Mouse (Mus musculus): ENCODE data around the gene Sipa1l1. TPM values are rescaled to one million over a fixed set of nuclear protein-coding genes. Genes with fewer than 3 reads are reported as not detected.

Gene Sipa1l1
- total and polyA plus RNA-seq, 3 experiments = 141 to 365 (median 161) TPM

DNA sequence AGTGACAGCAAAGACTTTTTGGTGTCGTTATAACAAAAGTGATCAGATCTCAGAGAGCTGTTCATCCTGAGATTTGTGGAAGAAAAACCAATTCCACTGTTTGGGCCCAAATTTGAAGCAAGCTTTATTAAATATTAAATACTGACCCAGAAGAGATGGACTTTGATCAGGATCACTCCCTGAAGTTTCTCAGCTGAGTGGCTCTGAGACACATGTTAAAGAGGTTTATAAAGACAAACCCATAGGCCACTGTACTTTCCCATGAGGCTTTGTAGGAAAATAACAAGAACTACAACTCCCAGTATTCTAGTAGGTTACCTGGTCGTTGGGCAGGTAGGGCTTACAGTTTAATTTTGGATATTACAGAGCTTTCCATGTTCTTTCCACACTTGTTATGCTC, 127.2 kb downstream of the Sipa1l1 start:
- H3K9me3 ChIP-seq (replicated peaks) = no peaks in the 10 kb centered on the region
- DNase-seq (ENCODE audit: low spot score) = no peak
- H3K4me3 ChIP-seq (ENCODE audit: low read depth, low read length) = no peak overlapping the region
- no peak for ATAC-seq (ENCODE audit: extremely low read depth, insufficient number of reproducible peaks, low FRiP score, poor library complexity, severe bottlenecking)
- TF ChIP-seq POLR2AphosphoS5 (IDR thresholded peaks at IDR 0.05; ENCODE audit: insufficient replicate concordance, low read depth, low read length) (no peak), GATA1 (IDR thresholded peaks at IDR 0.05; ENCODE audit: borderline replicate concordance, low read length) (no peak), GATA2 (IDR thresholded peaks at IDR 0.05; ENCODE audit: borderline replicate concordance, low read depth, low read length) (no peak), CTCF (IDR thresholded peaks at IDR 0.05; ENCODE audit: low read depth, low read length) (no peak), TAL1 (conservative IDR thresholded peaks at IDR 0.05; ENCODE audit: low read depth, low read length) (no peak)
- peaks cover 40% of the 10 kb centered on the region for H3K4me1 ChIP-seq (ENCODE audit: insufficient read depth, low read depth, low read length)
- H3K36me3 ChIP-seq (replicated peaks) = peaks cover 75% of the 10 kb centered on the region
- no peaks in the 10 kb centered on the region for H3K27me3 ChIP-seq (ENCODE audit: insufficient read depth, low read length)

GRCm38 (mm10) chr12:82297196-82297595, 128.1 kb downstream of the Sipa1l1 start:
- H3K36me3 ChIP-seq (replicated peaks) = peaks cover 73% of the 10 kb centered on the region
- no peak for ATAC-seq (ENCODE audit: extremely low read depth, insufficient number of reproducible peaks, low FRiP score, poor library complexity, severe bottlenecking)
- TF ChIP-seq TAL1 (conservative IDR thresholded peaks at IDR 0.05; ENCODE audit: low read depth, low read length) (no peak), CTCF (IDR thresholded peaks at IDR 0.05; ENCODE audit: low read depth, low read length) (no peak), GATA1 (IDR thresholded peaks at IDR 0.05; ENCODE audit: borderline replicate concordance, low read length) (no peak), GATA2 (IDR thresholded peaks at IDR 0.05; ENCODE audit: borderline replicate concordance, low read depth, low read length) (no peak), POLR2AphosphoS5 (IDR thresholded peaks at IDR 0.05; ENCODE audit: insufficient replicate concordance, low read depth, low read length) (no peak)
- no peaks in the 10 kb centered on the region for H3K9me3 ChIP-seq (replicated peaks)
- no peaks in the 10 kb centered on the region for H3K27me3 ChIP-seq (ENCODE audit: insufficient read depth, low read length)
- H3K4me3 ChIP-seq (ENCODE audit: low read depth, low read length) = no peak overlapping the region
- DNase-seq (ENCODE audit: low spot score) = no peak
- H3K4me1 ChIP-seq (ENCODE audit: insufficient read depth, low read depth, low read length) = peaks cover 41% of the 10 kb centered on the region

DNA sequence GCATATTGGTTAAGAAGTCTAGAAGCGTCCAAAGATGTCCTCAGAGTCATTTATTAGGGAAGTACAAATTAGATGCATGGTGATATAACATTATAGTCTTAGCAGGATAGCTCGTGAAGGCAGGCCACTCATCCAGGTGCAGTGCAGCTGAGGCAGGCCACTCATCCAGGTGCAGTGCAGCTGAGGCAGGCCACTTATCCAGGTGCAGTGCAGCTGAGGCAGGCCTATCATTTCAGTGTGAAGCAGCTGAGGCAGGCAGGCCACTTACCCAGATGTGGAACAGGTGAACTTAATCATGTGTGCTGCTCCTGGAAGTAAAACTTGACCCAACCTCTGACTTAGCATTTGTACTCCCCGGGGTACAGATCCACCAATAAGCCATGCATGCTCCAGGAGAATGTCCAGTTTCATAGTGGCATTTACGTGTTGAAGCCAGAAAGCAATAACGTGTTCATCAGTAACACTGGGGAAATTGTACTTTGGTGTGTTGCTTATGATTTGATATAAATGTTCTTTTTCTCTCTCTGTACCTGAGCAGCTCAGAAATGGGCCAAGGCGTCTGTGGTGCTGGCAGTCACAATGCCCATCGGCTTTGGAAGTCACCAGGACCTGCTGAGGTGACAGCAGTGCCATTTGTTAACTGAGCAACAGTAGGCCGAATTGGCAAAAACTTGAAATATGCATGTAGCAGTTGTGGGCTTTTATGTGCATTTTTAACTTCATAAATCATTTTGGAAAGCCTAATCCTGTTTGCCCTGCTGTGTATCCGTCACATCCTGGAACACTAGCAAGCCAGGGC, 129.7 kb downstream of the Sipa1l1 start:
- no peaks in the 10 kb centered on the region for H3K27me3 ChIP-seq (ENCODE audit: insufficient read depth, low read length)
- H3K36me3 ChIP-seq (replicated peaks) = peaks cover 79% of the 10 kb centered on the region
- no peak for ATAC-seq (ENCODE audit: extremely low read depth, insufficient number of reproducible peaks, low FRiP score, poor library complexity, severe bottlenecking)
- no peaks in the 10 kb centered on the region for H3K9me3 ChIP-seq (replicated peaks)
- no peak for DNase-seq (ENCODE audit: low spot score)
- peaks cover 39% of the 10 kb centered on the region for H3K4me1 ChIP-seq (ENCODE audit: insufficient read depth, low read depth, low read length)
- H3K4me3 ChIP-seq (ENCODE audit: low read depth, low read length) = no peak overlapping the region
- TF ChIP-seq GATA1 (IDR thresholded peaks at IDR 0.05; ENCODE audit: borderline replicate concordance, low read length) = no peak
- TF ChIP-seq CTCF (IDR thresholded peaks at IDR 0.05; ENCODE audit: low read depth, low read length) = no peak
- TF ChIP-seq TAL1 (conservative IDR thresholded peaks at IDR 0.05; ENCODE audit: low read depth, low read length) = no peak
- TF ChIP-seq GATA2 (IDR thresholded peaks at IDR 0.05; ENCODE audit: borderline replicate concordance, low read depth, low read length) = no peak
- TF ChIP-seq POLR2AphosphoS5 (IDR thresholded peaks at IDR 0.05; ENCODE audit: insufficient replicate concordance, low read depth, low read length) = no peak

- H3K27me3 ChIP-seq (ENCODE audit: insufficient read depth, low read length) = no peaks in the 10 kb centered on the region
- DNase-seq (ENCODE audit: low spot score) = no peak
- H3K4me3 ChIP-seq (ENCODE audit: low read depth, low read length) = no peak overlapping the region
- H3K36me3 ChIP-seq (replicated peaks) = peaks cover 70% of the 10 kb centered on the region
- peaks cover 38% of the 10 kb centered on the region for H3K4me1 ChIP-seq (ENCODE audit: insufficient read depth, low read depth, low read length)
- TF ChIP-seq POLR2AphosphoS5 (IDR thresholded peaks at IDR 0.05; ENCODE audit: insufficient replicate concordance, low read depth, low read length) (no peak), GATA2 (IDR thresholded peaks at IDR 0.05; ENCODE audit: borderline replicate concordance, low read depth, low read length) (no peak), CTCF (IDR thresholded peaks at IDR 0.05; ENCODE audit: low read depth, low read length) (no peak), GATA1 (IDR thresholded peaks at IDR 0.05; ENCODE audit: borderline replicate concordance, low read length) (no peak)
- H3K9me3 ChIP-seq (replicated peaks) = no peaks in the 10 kb centered on the region
- ATAC-seq (ENCODE audit: extremely low read depth, insufficient number of reproducible peaks, low FRiP score, poor library complexity, severe bottlenecking) = no peak
Measured at GRCm38 (mm10) chr12:82304140-82304539, 135.0 kb downstream of the Sipa1l1 start.

GRCm38 (mm10) chr12:82306035-82306434, 136.9 kb downstream of the Sipa1l1 start:
- Histone ChIP-seq H3K36me3 (replicated peaks) (peaks cover 79% of the 10 kb centered on the region), H3K9me3 (replicated peaks) (no peaks in the 10 kb centered on the region), H3K4me3 (ENCODE audit: low read depth, low read length) (no peak overlapping the region), H3K27me3 (ENCODE audit: insufficient read depth, low read length) (no peaks in the 10 kb centered on the region), H3K4me1 (ENCODE audit: insufficient read depth, low read depth, low read length) (peaks cover 36% of the 10 kb centered on the region)
- DNase-seq (ENCODE audit: low spot score) (no peak), ATAC-seq (ENCODE audit: extremely low read depth, insufficient number of reproducible peaks, low FRiP score, poor library complexity, severe bottlenecking) (no peak)
- TF ChIP-seq POLR2AphosphoS5 (IDR thresholded peaks at IDR 0.05; ENCODE audit: insufficient replicate concordance, low read depth, low read length) (no peak), GATA1 (IDR thresholded peaks at IDR 0.05; ENCODE audit: borderline replicate concordance, low read length) (no peak), GATA2 (IDR thresholded peaks at IDR 0.05; ENCODE audit: borderline replicate concordance, low read depth, low read length) (no peak)

DNA sequence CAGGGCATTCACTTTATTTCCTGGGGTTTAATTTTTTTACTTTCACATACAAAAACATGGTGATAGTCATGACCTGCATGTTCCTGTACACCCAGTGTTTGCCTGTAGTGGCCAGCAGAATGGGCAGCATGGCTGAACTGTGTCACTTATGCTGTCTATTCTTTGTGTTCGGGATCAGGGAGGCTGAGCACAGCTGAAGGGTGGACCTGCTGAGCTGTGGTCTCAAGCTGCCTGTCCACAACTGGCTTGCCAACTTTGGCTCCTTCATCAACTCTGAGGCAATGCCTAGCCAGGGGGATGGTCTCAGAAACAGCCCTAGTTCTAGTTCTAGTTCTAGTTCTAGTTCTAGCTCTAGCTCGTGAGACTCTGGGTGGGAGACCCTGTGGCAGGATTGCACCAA, 142.5 kb downstream of the Sipa1l1 start:
- Histone ChIP-seq H3K36me3 (replicated peaks) (peaks cover 85% of the 10 kb centered on the region), H3K4me3 (ENCODE audit: low read depth, low read length) (no peak overlapping the region), H3K27me3 (ENCODE audit: insufficient read depth, low read length) (no peaks in the 10 kb centered on the region), H3K4me1 (ENCODE audit: insufficient read depth, low read depth, low read length) (peaks cover 16% of the 10 kb centered on the region), H3K9me3 (replicated peaks) (no peaks in the 10 kb centered on the region)
- DNase-seq (ENCODE audit: low spot score) = no peak
- ATAC-seq (ENCODE audit: extremely low read depth, insufficient number of reproducible peaks, low FRiP score, poor library complexity, severe bottlenecking) = no peak
- TF ChIP-seq CTCF (IDR thresholded peaks at IDR 0.05; ENCODE audit: low read depth, low read length) (no peak), TAL1 (conservative IDR thresholded peaks at IDR 0.05; ENCODE audit: low read depth, low read length) (no peak), POLR2AphosphoS5 (IDR thresholded peaks at IDR 0.05; ENCODE audit: insufficient replicate concordance, low read depth, low read length) (no peak), GATA2 (IDR thresholded peaks at IDR 0.05; ENCODE audit: borderline replicate concordance, low read depth, low read length) (no peak), GATA1 (IDR thresholded peaks at IDR 0.05; ENCODE audit: borderline replicate concordance, low read length) (no peak)

Measured in G1E (cell line).